Mouse (Mus musculus) heart, adult 2 months (tissue): Measurements from ENCODE around the gene Zranb2. TPM values are rescaled to one million over a fixed set of nuclear protein-coding genes. Genes with fewer than 3 reads are reported as not detected.

Experiments used
- DNase-seq, 2 experiments: peaks; one replicate each; pipeline ENCODE4 v3.0.0; 2021
- H3K27ac ChIP-seq: fragments of 200-600 bp; 2 replicates; pipeline ENCODE4 v1.8.1; 2022
- H3K27me3 ChIP-seq: fragments of 200-500 bp; 2 replicates; pipeline ENCODE4 v1.6.1; 2012; ENCODE audit warnings: mild to moderate bottlenecking, low read length, inconsistent platforms, mixed read lengths; ENCODE audit not compliant: control insufficient read depth, insufficient read depth
- H3K36me3 ChIP-seq: fragments of 200-500 bp; 2 replicates; pipeline ENCODE4 v1.6.1; 2012; ENCODE audit warnings: low read length, inconsistent platforms; ENCODE audit not compliant: control insufficient read depth, insufficient read depth
- H3K4me1 ChIP-seq: fragments of 200-500 bp; 2 replicates; pipeline ENCODE4 v1.6.1; 2011; ENCODE audit warnings: low read length; ENCODE audit not compliant: control insufficient read depth, insufficient read depth
- H3K4me3 ChIP-seq: fragments of 200-600 bp; 2 replicates; pipeline ENCODE4 v1.8.1; 2022
- H3K79me2 ChIP-seq: fragments of 200-500 bp; replicated peaks from 2 replicates; pipeline ENCODE4 v1.6.1; 2012; ENCODE audit warnings: mild to moderate bottlenecking, inconsistent platforms, low read length, moderate library complexity, mixed read lengths; ENCODE audit not compliant: control insufficient read depth, insufficient read depth
- H3K9ac ChIP-seq: fragments of 200-500 bp; 2 replicates; pipeline ENCODE4 v1.6.1; 2012; ENCODE audit warnings: low read depth, mild to moderate bottlenecking, control low read depth, inconsistent platforms, low read length, mixed read lengths
- CTCF ChIP-seq: fragments of 200-600 bp; IDR thresholded peaks from 2 replicates; pipeline ENCODE4 v1.8.1; 2022; ENCODE audit warnings: antibody characterized with exemption, mild to moderate bottlenecking, moderate library complexity
- EP300 ChIP-seq: fragments of 200-500 bp; IDR thresholded peaks from 2 replicates; pipeline ENCODE4 v1.6.1; 2011; ENCODE audit warnings: low read depth, low read length, control low read depth; ENCODE audit not compliant: insufficient read depth
- POLR2A ChIP-seq: fragments of 200-500 bp; IDR thresholded peaks from 2 replicates; pipeline ENCODE4 v1.6.1; 2011; ENCODE audit warnings: mild to moderate bottlenecking, low read depth, low read length, control low read depth; ENCODE audit not compliant: insufficient read depth
- WGBS: fragments of 180-500 bp; shearing (Covaris S2); methylation state at CpG from one replicate; pipeline ENCODE4 v1.1.7; 2018; 5-methylcytosine and 5-hydroxymethylcytosine counted together
- intact Hi-C: fragments of 180-260 bp; cut with DNase I; formaldehyde crosslinking; loops from one replicate; pipeline ENCODE4 v1.15.1; 2025
- long read RNA-seq: library from polyadenylated mRNA; stranded (forward); transcript quantifications from one replicate; pipeline ENCODE4 v2.0.0, GENCODE M21; 2021
- polyA plus RNA-seq: library from polyadenylated mRNA; depleted of rRNA; stranded (reverse); fragments of >200 nt; gene quantifications from 2 replicates; pipeline ENCODE4 v1.2.3, GENCODE M21; 2012; rRNA removed
- total RNA-seq, 2 experiments: library from RNA; stranded (reverse); gene quantifications; 2 replicates each; pipeline ENCODE4 v1.2.3; 2021

Gene Zranb2
- total RNA-seq (10 to 100 TPM; 36.3 to 37.2 TPM), polyA plus RNA-seq (6.7 and 14.5 TPM in 2 replicates)
- long read RNA-seq, transcript Zranb2-202 (11 exons, 2,737 nt) = minor isoform, 7 of 87 reads
- long read RNA-seq, transcript Zranb2-203 (10 exons, 2,924 nt) = major isoform, 70 of 87 reads
- long read RNA-seq, partial matches to known transcripts = 3 of 87 reads
- long read RNA-seq, other reads (novel, unspliced or antisense) = 7 of 87 reads

- TF ChIP-seq EP300 (peak; percentile 53; the same call in 1 of the 2 replicates), POLR2A (peak; percentile 49; the same call in 1 of the 2 replicates), CTCF (no peak)
- Histone ChIP-seq H3K27me3 (no peaks in the 10 kb centered on the region; the same call in 1 of the 2 replicates), H3K9ac (peak within 1 kb of the TSS; percentile 84), H3K79me2 (peaks cover 4% of the 10 kb centered on the region; the same call in 1 of the 2 replicates), H3K27ac (peak within 1 kb of the TSS; percentile 98), H3K4me1 (no peaks in the 10 kb centered on the region; the same call in 1 of the 2 replicates), H3K4me3 (peak within 1 kb of the TSS; percentile 75), H3K36me3 (peaks cover 19% of the 10 kb centered on the region)
- WGBS = under 1% methylated on average over 91 of the region's 91 CpGs
- DNase-seq = peak; percentile 94 to 96
- intact Hi-C loops = loop anchor here (5.0 to 10.0 kb wide), 2 partner anchors 413 to 491 kb away; partner anchors contain the start of gene Ankrd13c
Measured at GRCm38 (mm10) chr3:157533964-157534785, at the start of gene Zranb2. TSS of gene Zranb2 (plus strand) at chr3:157534160.

- intact Hi-C loops = no loop called here
- H3K79me2 ChIP-seq = no peaks in the 10 kb centered on the region
- no peaks in the 10 kb centered on the region for H3K36me3 ChIP-seq
- no peaks in the 10 kb centered on the region for H3K27me3 ChIP-seq
- TF ChIP-seq POLR2A (no peak), EP300 (no peak), CTCF (no peak)
- no peak overlapping the region for H3K9ac ChIP-seq
- no peak overlapping the region for H3K27ac ChIP-seq
- DNase-seq = no peak
- no peak overlapping the region for H3K4me3 ChIP-seq
- 52% methylated on average over 4 of the region's 4 CpGs for WGBS
- H3K4me1 ChIP-seq = no peaks in the 10 kb centered on the region
Measured at GRCm38 (mm10) chr3:157492043-157492442, 41.9 kb upstream of the Zranb2 start.

- Histone ChIP-seq H3K27me3 (no peaks in the 10 kb centered on the region), H3K79me2 (no peaks in the 10 kb centered on the region), H3K4me3 (no peak overlapping the region), H3K9ac (no peak overlapping the region), H3K36me3 (no peaks in the 10 kb centered on the region), H3K27ac (no peak overlapping the region), H3K4me1 (no peaks in the 10 kb centered on the region)
- no peak for DNase-seq
- WGBS = 78% methylated on average over 1 of the region's 1 CpGs
- intact Hi-C loops = no loop called here
- TF ChIP-seq CTCF = no peak
- no peak for TF ChIP-seq POLR2A
- TF ChIP-seq EP300 = no peak
Measured at GRCm38 (mm10) chr3:157502216-157502615, 31.7 kb upstream of the Zranb2 start.

GRCm38 (mm10) chr3:157514116-157514796 lies 19.7 kb upstream of the Zranb2 start:
- no peaks in the 10 kb centered on the region for H3K79me2 ChIP-seq
- no peaks in the 10 kb centered on the region for H3K36me3 ChIP-seq
- no peaks in the 10 kb centered on the region for H3K27me3 ChIP-seq
- H3K4me1 ChIP-seq = no peaks in the 10 kb centered on the region; the same call in 1 of the 2 replicates
- no peak for DNase-seq
- H3K4me3 ChIP-seq = no peak overlapping the region
- H3K27ac ChIP-seq = no peak overlapping the region
- 70% methylated on average over 5 of the region's 5 CpGs for WGBS
- intact Hi-C loops = no loop called here
- TF ChIP-seq EP300 (no peak), POLR2A (no peak), CTCF (no peak)
- H3K9ac ChIP-seq = no peak overlapping the region

- WGBS = 17% methylated on average over 3 of the region's 3 CpGs
- H3K4me1 ChIP-seq = no peaks in the 10 kb centered on the region; the same call in 1 of the 2 replicates
- no peaks in the 10 kb centered on the region for H3K36me3 ChIP-seq
- TF ChIP-seq EP300 (no peak), CTCF (no peak), POLR2A (no peak)
- no peak overlapping the region for H3K9ac ChIP-seq
- no peaks in the 10 kb centered on the region for H3K79me2 ChIP-seq
- no peak overlapping the region for H3K27ac ChIP-seq
- intact Hi-C loops = no loop called here
- no peak overlapping the region for H3K4me3 ChIP-seq
- no peaks in the 10 kb centered on the region for H3K27me3 ChIP-seq
- no peak for DNase-seq
Measured at GRCm38 (mm10) chr3:157516471-157516870, 17.5 kb upstream of the Zranb2 start.

GRCm38 (mm10) chr3:157517992-157518391 lies 16.0 kb upstream of the Zranb2 start:
- H3K79me2 ChIP-seq = no peaks in the 10 kb centered on the region
- intact Hi-C loops = no loop called here

More at GRCm38 (mm10) chr3:157517992-157518391, 16.0 kb upstream of the Zranb2 start:
- Histone ChIP-seq H3K27ac (no peak overlapping the region), H3K4me1 (no peaks in the 10 kb centered on the region; the same call in 1 of the 2 replicates), H3K36me3 (no peaks in the 10 kb centered on the region), H3K9ac (no peak overlapping the region), H3K4me3 (no peak overlapping the region), H3K27me3 (peaks cover 2% of the 10 kb centered on the region; the same call in 1 of the 2 replicates)
- WGBS = 12% methylated on average over 2 of the region's 2 CpGs
- TF ChIP-seq CTCF (no peak), POLR2A (no peak), EP300 (no peak)
- DNase-seq = no peak
